Mouse (Mus musculus): ENCODE measurements around the gene Hes3. TPM values are rescaled to one million over a fixed set of nuclear protein-coding genes. Genes with fewer than 3 reads are reported as not detected.

The Hes3 gene
- polyA plus RNA-seq, 1 experiment from 2014 or later: not detected

- no peak overlapping the region for H3K27ac ChIP-seq (ENCODE audit: low read length)
- H3K9ac ChIP-seq (ENCODE audit: low read length): no peak overlapping the region
- H3K4me2 ChIP-seq (ENCODE audit: low read depth, low read length): peak overlapping the region; percentile 22
- WGBS: 3% methylated on average over 14 of the region's 14 CpGs
- ATAC-seq (ENCODE audit: low read depth): no peak
- H3K36me3 ChIP-seq (ENCODE audit: control insufficient read depth, insufficient read depth, low read length): no peaks in the 10 kb centered on the region
- H3K9me3 ChIP-seq (ENCODE audit: control insufficient read depth, low read length): no peaks in the 10 kb centered on the region
- peaks cover 15% of the 10 kb centered on the region for H3K4me1 ChIP-seq (replicated peaks; ENCODE audit: control insufficient read depth, insufficient read depth, low read length)
- peak overlapping the region; percentile 9; the same call in 1 of the 2 replicates for H3K4me3 ChIP-seq (ENCODE audit: low read length)
- peaks cover 59% of the 10 kb centered on the region for H3K27me3 ChIP-seq (ENCODE audit: control insufficient read depth, insufficient read depth, low read depth, low read length)
Observed at GRCm38 (mm10) chr4:152312186-152312585, 20.7 kb upstream of the Hes3 start.

GRCm38 (mm10) chr4:152307542-152307941, 16.1 kb upstream of the Hes3 start:
- 79% methylated on average over 9 of the region's 9 CpGs for WGBS

DNA sequence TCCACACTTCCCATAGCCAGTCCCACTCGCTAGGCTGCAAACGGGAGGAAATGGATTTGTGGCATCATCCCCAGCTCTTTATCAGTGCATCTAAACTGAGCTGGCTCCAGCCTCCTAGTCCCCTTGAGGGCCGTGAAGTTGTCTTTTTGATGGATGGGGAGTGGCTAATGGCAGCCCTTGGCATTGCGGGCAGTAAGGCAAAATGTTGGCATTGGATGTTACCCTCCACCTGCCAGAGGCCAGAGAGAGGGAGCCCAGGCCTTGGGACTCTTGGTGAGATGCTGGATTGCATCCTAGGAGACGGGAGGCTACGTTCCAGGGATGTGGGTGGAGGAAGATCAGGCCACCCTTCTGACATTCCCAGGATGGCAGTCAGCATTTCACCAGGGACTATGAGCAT, 14.5 kb upstream of the Hes3 start:
- H3K9ac ChIP-seq (ENCODE audit: low read length): no peak overlapping the region
- no peaks in the 10 kb centered on the region for H3K9me3 ChIP-seq (ENCODE audit: control insufficient read depth, low read length)
- no peak overlapping the region for H3K4me2 ChIP-seq (ENCODE audit: low read depth, low read length)
- no peak overlapping the region for H3K27ac ChIP-seq (ENCODE audit: low read length)
- H3K27me3 ChIP-seq (ENCODE audit: control insufficient read depth, insufficient read depth, low read depth, low read length): no peaks in the 10 kb centered on the region
- 65% methylated on average over 6 of the region's 6 CpGs for WGBS
- no peak for ATAC-seq (ENCODE audit: low read depth)
- no peak overlapping the region for H3K4me3 ChIP-seq (ENCODE audit: low read length)
- no peaks in the 10 kb centered on the region for H3K4me1 ChIP-seq (replicated peaks; ENCODE audit: control insufficient read depth, insufficient read depth, low read length)
- peaks cover 16% of the 10 kb centered on the region for H3K36me3 ChIP-seq (ENCODE audit: control insufficient read depth, insufficient read depth, low read length)

More at GRCm38 (mm10) chr4:152307542-152307941, 16.1 kb upstream of the Hes3 start:
- peaks cover 16% of the 10 kb centered on the region for H3K36me3 ChIP-seq (ENCODE audit: control insufficient read depth, insufficient read depth, low read length)
- H3K4me1 ChIP-seq (replicated peaks; ENCODE audit: control insufficient read depth, insufficient read depth, low read length): no peaks in the 10 kb centered on the region; the same call in 1 of the 2 replicates
- ATAC-seq (ENCODE audit: low read depth): no peak
- no peaks in the 10 kb centered on the region for H3K9me3 ChIP-seq (ENCODE audit: control insufficient read depth, low read length)
- H3K27me3 ChIP-seq (ENCODE audit: control insufficient read depth, insufficient read depth, low read depth, low read length): peaks cover 13% of the 10 kb centered on the region
- H3K27ac ChIP-seq (ENCODE audit: low read length): no peak overlapping the region
- no peak overlapping the region for H3K4me2 ChIP-seq (ENCODE audit: low read depth, low read length)
- H3K9ac ChIP-seq (ENCODE audit: low read length): no peak overlapping the region
- H3K4me3 ChIP-seq (ENCODE audit: low read length): no peak overlapping the region

DNA sequence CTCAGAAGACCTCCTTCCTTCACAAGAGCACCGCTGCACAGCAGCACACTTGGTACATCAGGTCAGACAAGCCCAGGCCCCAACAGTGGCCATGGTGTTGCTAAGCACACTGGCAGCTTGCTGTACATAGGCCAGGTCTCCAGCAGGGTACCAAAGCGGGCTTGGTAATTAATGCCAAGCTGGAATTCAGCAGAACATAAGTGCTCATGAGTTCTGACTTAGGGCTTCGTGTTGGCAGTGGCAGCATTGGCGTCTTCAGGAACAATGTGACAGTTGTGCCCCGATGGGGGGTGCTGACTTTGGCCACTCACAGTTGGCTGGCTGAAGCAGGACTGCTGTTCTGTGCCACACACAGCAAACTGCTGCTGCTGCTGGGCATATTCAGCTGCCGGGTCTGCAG, 13.2 kb upstream of the Hes3 start:
- Histone ChIP-seq H3K4me2 (ENCODE audit: low read depth, low read length) (no peak overlapping the region), H3K9me3 (ENCODE audit: control insufficient read depth, low read length) (no peaks in the 10 kb centered on the region), H3K4me1 (replicated peaks; ENCODE audit: control insufficient read depth, insufficient read depth, low read length) (no peaks in the 10 kb centered on the region), H3K9ac (ENCODE audit: low read length) (no peak overlapping the region), H3K36me3 (ENCODE audit: control insufficient read depth, insufficient read depth, low read length) (peaks cover 25% of the 10 kb centered on the region), H3K27me3 (ENCODE audit: control insufficient read depth, insufficient read depth, low read depth, low read length) (no peaks in the 10 kb centered on the region), H3K27ac (ENCODE audit: low read length) (no peak overlapping the region), H3K4me3 (ENCODE audit: low read length) (no peak overlapping the region)
- WGBS: 90% methylated on average over 6 of the region's 6 CpGs
- ATAC-seq (ENCODE audit: low read depth): no peak

GRCm38 (mm10) chr4:152303172-152303571, 11.7 kb upstream of the Hes3 start:
- Histone ChIP-seq H3K36me3 (ENCODE audit: control insufficient read depth, insufficient read depth, low read length) (peaks cover 27% of the 10 kb centered on the region), H3K9me3 (ENCODE audit: control insufficient read depth, low read length) (no peaks in the 10 kb centered on the region), H3K4me2 (ENCODE audit: low read depth, low read length) (no peak overlapping the region), H3K27me3 (ENCODE audit: control insufficient read depth, insufficient read depth, low read depth, low read length) (no peaks in the 10 kb centered on the region), H3K27ac (ENCODE audit: low read length) (no peak overlapping the region), H3K4me1 (replicated peaks; ENCODE audit: control insufficient read depth, insufficient read depth, low read length) (peaks cover 2% of the 10 kb centered on the region), H3K4me3 (ENCODE audit: low read length) (no peak overlapping the region), H3K9ac (ENCODE audit: low read length) (no peak overlapping the region)
- WGBS: 86% methylated on average over 10 of the region's 10 CpGs
- ATAC-seq (ENCODE audit: low read depth): no peak

GRCm38 (mm10) chr4:152302012-152302411, 10.6 kb upstream of the Hes3 start:
- no peak overlapping the region for H3K4me2 ChIP-seq (ENCODE audit: low read depth, low read length)
- H3K4me3 ChIP-seq (ENCODE audit: low read length): no peak overlapping the region
- no peaks in the 10 kb centered on the region for H3K27me3 ChIP-seq (ENCODE audit: control insufficient read depth, insufficient read depth, low read depth, low read length)
- H3K4me1 ChIP-seq (replicated peaks; ENCODE audit: control insufficient read depth, insufficient read depth, low read length): peaks cover 7% of the 10 kb centered on the region
- no peak overlapping the region for H3K27ac ChIP-seq (ENCODE audit: low read length)
- no peak overlapping the region for H3K9ac ChIP-seq (ENCODE audit: low read length)
- H3K36me3 ChIP-seq (ENCODE audit: control insufficient read depth, insufficient read depth, low read length): peaks cover 27% of the 10 kb centered on the region
- no peak for ATAC-seq (ENCODE audit: low read depth)
- H3K9me3 ChIP-seq (ENCODE audit: control insufficient read depth, low read length): no peaks in the 10 kb centered on the region
- 71% methylated on average over 11 of the region's 11 CpGs for WGBS

DNA sequence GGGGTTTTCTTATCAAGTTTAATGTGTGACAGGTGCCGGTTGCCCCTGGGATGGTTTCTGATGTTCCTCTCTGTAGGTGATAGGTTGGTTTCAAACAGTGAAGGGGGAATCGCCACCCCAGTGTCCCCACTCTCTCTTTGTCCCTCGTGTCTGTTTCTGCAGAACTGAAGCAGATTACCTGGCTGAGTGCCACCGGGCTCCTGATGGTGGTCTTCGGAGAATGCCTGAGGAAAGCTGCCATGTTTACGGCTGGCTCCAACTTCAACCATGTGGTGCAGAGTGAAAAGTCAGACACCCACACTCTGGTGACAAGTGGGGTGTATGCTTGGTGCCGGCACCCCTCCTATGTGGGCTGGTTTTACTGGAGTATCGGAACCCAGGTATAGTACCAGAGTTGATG, 8.9 kb upstream of the Hes3 start:
- WGBS: 91% methylated on average over 8 of the region's 8 CpGs
- H3K4me3 ChIP-seq (ENCODE audit: low read length): no peak overlapping the region
- H3K4me2 ChIP-seq (ENCODE audit: low read depth, low read length): no peak overlapping the region

DNA sequence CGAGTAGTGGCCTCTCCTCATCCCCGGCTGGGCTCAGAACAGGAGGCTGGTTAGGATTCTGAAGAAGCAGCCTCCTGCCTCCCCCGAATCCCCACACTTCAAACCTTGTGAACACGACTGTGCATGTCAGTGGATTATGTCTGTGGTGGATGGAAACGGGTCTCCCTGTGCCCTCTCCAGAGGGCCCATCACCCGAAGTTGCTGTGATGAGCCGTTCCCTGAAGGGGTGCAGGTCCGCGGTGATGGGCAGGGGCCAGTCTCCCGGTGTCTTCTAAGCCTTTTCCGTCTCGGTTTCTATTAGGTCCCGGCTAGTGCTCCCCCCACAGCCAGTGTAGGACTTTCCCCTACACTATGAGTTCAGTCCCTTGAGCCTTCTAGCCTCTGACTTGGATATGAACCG, 7.4 kb upstream of the Hes3 start:
- Histone ChIP-seq H3K36me3 (ENCODE audit: control insufficient read depth, insufficient read depth, low read length) (peaks cover 18% of the 10 kb centered on the region), H3K4me3 (ENCODE audit: low read length) (no peak overlapping the region), H3K4me1 (replicated peaks; ENCODE audit: control insufficient read depth, insufficient read depth, low read length) (peaks cover 15% of the 10 kb centered on the region), H3K27me3 (ENCODE audit: control insufficient read depth, insufficient read depth, low read depth, low read length) (no peaks in the 10 kb centered on the region), H3K9me3 (ENCODE audit: control insufficient read depth, low read length) (no peaks in the 10 kb centered on the region), H3K27ac (ENCODE audit: low read length) (no peak overlapping the region), H3K9ac (ENCODE audit: low read length) (no peak overlapping the region), H3K4me2 (ENCODE audit: low read depth, low read length) (no peak overlapping the region)
- no peak for ATAC-seq (ENCODE audit: low read depth)
- 80% methylated on average over 14 of the region's 14 CpGs for WGBS

More for the DNA sequence above, 8.9 kb upstream of the Hes3 start:
- peaks cover 15% of the 10 kb centered on the region for H3K4me1 ChIP-seq (replicated peaks; ENCODE audit: control insufficient read depth, insufficient read depth, low read length)
- no peaks in the 10 kb centered on the region for H3K27me3 ChIP-seq (ENCODE audit: control insufficient read depth, insufficient read depth, low read depth, low read length)
- peaks cover 27% of the 10 kb centered on the region for H3K36me3 ChIP-seq (ENCODE audit: control insufficient read depth, insufficient read depth, low read length)
- H3K9me3 ChIP-seq (ENCODE audit: control insufficient read depth, low read length): no peaks in the 10 kb centered on the region
- no peak overlapping the region for H3K27ac ChIP-seq (ENCODE audit: low read length)
- no peak for ATAC-seq (ENCODE audit: low read depth)
- no peak overlapping the region for H3K9ac ChIP-seq (ENCODE audit: low read length)

DNA sequence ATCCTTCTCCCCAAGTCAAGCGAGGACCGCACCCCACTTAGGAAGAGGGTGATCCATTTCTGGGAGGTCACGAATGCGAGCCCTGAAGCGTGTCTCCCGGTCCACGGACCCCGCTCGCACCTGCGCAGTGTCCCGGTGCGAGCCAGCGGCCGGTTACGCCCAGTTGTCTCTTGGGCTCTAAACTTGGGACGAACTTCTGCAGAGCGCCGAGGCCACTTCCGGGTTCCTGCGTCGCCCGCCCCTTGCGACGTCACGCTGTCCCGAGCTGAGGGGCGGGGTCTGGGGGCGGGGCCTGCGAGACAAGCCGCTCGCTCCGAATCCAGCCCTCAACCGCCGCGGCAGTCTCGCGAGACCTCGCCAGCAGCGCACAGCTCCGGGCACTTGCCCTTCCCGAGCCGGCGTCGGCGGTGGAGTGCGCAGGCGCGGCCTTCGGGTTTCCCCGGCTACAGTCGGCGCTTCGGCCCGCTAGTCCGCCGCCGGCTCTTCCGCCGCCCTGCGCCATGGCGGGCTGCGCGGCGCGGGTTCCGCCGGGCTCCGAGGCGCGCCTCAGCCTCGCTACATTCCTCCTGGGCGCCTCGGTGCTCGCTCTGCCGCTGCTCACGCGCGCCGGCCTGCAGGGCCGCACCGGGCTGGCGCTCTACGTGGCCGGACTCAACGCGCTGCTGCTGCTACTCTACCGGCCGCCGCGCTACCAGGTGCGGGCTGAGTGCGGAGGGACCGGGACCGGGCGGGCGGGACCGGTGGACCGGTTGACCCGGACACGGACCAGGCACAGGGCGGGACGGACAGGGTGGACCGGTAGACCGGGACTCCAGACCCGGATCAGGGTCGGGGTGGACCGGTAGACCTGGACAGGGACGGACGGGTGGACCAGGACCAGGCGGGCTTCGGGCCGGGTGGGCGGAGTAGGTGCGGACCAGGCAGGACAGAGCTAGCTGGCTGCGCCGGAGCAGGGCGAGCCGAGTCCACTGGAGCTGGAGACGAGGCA, 5.7 kb upstream of the Hes3 start, which contains the start of gene Icmt:
Gene Icmt, plus strand, starts transcription at position 354 of the 988 bp plus-strand sequence.
- peak; percentile 97 for ATAC-seq (ENCODE audit: low read depth)
- Histone ChIP-seq H3K4me3 (ENCODE audit: low read length) (peak within 1 kb of the TSS; percentile 97), H3K4me1 (replicated peaks; ENCODE audit: control insufficient read depth, insufficient read depth, low read length) (peaks cover 15% of the 10 kb centered on the region), H3K4me2 (ENCODE audit: low read depth, low read length) (peak within 1 kb of the TSS; percentile 98), H3K27ac (ENCODE audit: low read length) (peak within 1 kb of the TSS; percentile 69), H3K9ac (ENCODE audit: low read length) (peak within 1 kb of the TSS; percentile 93), H3K9me3 (ENCODE audit: control insufficient read depth, low read length) (no peaks in the 10 kb centered on the region), H3K27me3 (ENCODE audit: control insufficient read depth, insufficient read depth, low read depth, low read length) (peaks cover 4% of the 10 kb centered on the region), H3K36me3 (ENCODE audit: control insufficient read depth, insufficient read depth, low read length) (peaks cover 11% of the 10 kb centered on the region; the same call in 1 of the 2 replicates)
- under 1% methylated on average over 102 of the region's 119 CpGs for WGBS
